Mouse (Mus musculus): Measurements from ENCODE around the gene Dlgap4.

- no peak for TF ChIP-seq CTCF (IDR thresholded peaks at IDR 0.05 in 2 of 3, conservative IDR thresholded peaks at IDR 0.05 in 1 of 3; ENCODE audit: control insufficient read depth in 1 of 3, insufficient read depth in 1 of 3, low read depth in 2 of 3, low read length in 3 of 3, poor library complexity in 1 of 3, severe bottlenecking in 1 of 3)
- TF ChIP-seq TCF12 (IDR thresholded peaks at IDR 0.05; ENCODE audit: low read depth, low read length) = no peak
- no peak for TF ChIP-seq SMC3 (IDR thresholded peaks at IDR 0.05; ENCODE audit: low read depth, low read length)
- TF ChIP-seq GATA1 (IDR thresholded peaks at IDR 0.05; ENCODE audit: low read depth, low read length) = no peak
- TF ChIP-seq POLR2A (IDR thresholded peaks at IDR 0.05; ENCODE audit: control insufficient read depth in 1 of 2, insufficient read depth in 1 of 2, low read depth in 1 of 2, low read length in 2 of 2, poor library complexity in 1 of 2) = no peak
Measured at GRCm38 (mm10) chr2:156724871-156725270, 111.4 kb downstream of the Dlgap4 start.
